Mouse (Mus musculus) adrenal gland (tissue): ENCODE results near the gene Hoxb5.

Source experiments
- intact Hi-C: fragments of 180-260 bp; cut with DNase I; formaldehyde crosslinking; loops from one replicate; pipeline ENCODE4 v1.15.1; 2025

Hoxb5 gene

DNA sequence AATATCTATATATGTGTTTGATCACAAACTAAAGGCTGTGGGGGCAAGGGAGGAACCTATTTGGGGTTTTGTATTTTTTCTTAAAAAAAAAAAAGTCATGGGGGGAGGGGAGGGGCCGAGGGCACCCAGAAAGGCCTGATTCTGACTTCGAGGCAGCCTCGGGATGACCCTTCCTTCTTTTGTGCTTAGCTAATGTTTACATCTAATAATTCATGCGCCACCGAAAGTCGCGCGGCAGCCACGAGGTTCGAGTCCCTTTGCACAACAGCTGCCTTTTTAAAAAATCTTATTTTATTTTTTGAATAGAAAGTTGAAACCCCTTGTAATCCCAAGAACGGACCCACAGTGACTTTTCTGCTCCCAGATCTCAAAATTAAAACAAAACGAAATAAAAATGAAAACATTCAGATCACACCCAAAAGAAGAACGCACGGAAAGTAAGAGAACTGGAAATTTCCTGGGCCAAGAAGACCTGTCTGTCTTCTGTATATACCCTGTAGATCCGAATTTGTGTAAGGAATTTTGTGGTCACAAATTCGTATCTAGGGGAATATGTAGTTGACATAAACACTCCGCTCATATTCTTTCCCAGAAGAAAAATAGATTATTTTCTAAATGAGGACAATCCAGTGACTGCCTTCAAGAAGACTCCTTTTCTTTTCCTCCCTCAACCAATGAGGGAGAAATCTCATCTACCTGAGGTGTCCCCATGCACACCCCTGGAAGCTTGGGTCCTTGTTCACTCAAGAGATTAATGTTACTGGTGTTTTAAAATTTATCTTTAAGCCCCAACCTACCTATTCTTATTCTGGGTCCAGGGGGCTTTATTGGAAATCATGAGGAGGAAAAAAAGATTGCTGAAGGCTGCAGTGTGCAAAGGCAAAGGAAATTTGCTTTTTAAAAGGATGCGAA, 13.8 kb downstream of the Hoxb5 start:
- intact Hi-C loops, result loop anchor here (5.0 kb wide), 1 partner anchor 35 kb away; the partner anchor contains the start of gene Hoxb2

DNA sequence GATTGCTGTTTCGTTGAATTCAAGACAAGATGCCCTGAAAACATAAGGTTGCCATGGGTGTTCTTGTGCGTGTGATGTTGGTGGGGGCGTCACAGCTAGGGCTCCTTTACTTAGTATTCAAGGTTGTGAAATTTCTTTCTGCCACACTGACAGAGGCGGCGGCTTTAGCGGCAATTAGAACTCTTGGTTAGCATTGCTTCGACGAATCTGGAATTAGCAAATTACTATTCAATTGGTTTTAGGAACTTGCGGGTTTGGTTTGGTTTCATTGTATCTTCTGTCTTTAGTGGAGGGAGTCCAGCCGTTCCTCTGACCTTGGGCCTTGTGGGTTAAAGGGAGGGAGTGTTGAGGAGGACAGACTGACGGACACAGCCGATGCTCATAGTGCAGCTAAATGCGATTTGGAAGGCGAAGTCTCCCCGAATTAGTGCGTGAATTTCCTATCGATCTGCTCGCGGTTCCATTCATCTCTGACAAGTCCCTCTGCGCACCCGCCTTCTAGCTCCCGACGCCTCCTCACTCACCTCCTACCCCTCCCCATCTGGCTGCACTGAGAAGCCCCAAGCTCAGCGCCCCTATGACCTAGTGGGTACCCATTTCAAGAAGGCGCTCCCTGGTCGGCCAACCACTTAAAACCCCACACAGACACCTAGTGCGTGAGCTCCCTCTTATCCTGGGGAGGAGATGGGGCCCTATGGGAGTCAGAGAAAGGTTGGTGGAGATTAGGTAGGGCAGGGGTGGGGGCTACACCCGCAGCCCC, 14.7 kb downstream of the Hoxb5 start, which contains the start of gene Hoxb4:
TSS of gene Hoxb4 (plus strand) at position 660 of the 760 bp plus-strand sequence.
- intact Hi-C loops, result loop anchor here (5.0 kb wide), 1 partner anchor 35 kb away; the partner anchor contains the start of gene Hoxb2

DNA sequence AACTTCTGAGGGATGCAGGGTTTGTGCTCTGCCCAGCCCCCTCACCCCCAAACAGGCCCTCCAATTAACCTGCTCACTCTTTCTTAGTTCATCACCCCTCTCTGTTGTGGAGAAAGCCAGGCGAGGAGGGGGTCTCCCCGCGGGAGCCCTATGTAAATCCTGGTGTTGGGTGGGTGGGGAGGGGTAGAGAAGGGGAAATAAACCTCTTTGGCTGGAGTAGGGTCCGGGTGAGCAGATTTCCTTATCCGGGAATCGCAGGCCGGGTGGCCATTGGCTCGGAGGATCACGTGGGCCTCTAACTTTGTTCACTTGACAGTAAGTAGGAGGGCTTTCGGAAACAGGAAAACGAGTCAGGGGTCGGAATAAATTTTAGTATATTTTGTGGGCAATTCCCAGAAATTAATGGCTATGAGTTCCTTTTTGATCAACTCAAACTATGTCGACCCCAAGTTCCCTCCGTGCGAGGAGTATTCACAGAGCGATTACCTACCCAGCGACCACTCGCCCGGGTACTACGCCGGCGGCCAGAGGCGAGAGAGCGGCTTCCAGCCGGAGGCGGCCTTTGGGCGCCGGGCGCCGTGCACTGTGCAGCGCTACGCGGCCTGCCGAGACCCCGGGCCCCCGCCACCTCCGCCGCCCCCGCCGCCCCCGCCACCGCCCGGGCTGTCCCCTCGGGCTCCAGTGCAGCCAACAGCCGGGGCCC, 15.4 kb downstream of the Hoxb5 start:
- intact Hi-C loops, result loop anchor here (5.0 kb wide), 1 partner anchor 34 kb away; the partner anchor contains the start of gene Hoxb2

DNA sequence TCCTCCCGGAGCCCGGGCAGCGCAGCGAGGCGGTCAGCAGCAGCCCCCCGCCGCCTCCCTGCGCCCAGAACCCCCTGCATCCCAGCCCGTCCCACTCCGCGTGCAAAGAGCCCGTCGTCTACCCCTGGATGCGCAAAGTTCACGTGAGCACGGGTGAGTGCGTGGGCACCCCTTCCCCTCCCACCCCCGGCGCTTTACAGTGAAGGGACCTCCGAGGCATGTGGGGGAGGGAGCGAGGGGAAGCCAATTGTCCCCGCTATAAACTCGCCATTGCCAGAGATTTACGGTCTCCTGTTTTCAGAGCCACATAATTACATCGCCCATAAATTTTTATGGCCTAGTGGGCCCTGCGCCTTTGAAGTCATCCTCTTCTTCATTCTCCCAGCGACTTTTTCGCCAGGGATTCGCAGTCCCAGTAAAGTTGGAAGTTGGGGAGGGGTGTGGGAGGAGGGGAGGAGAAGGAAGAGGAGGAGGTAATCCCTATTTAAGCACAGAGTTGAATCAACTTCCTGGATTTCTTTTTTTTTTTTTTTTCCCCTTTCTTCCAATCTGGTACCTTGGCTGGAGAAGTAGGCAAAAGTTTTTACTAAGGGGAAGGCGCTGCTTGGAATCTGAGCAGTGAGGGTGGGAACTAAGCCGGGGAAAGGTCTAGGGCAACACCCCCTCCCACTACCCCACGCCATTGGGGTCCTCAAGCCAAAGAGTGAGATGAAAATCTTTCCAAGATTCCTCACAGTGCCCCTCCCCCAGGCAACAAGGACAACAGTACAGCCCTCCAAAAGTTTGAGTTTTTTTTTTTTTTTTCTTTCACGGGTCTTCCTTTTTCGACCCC, 16.2 kb downstream of the Hoxb5 start:
- intact Hi-C loops, result loop anchor here (5.0 kb wide), 1 partner anchor 33 kb away; the partner anchor contains the start of gene Hoxb2

DNA sequence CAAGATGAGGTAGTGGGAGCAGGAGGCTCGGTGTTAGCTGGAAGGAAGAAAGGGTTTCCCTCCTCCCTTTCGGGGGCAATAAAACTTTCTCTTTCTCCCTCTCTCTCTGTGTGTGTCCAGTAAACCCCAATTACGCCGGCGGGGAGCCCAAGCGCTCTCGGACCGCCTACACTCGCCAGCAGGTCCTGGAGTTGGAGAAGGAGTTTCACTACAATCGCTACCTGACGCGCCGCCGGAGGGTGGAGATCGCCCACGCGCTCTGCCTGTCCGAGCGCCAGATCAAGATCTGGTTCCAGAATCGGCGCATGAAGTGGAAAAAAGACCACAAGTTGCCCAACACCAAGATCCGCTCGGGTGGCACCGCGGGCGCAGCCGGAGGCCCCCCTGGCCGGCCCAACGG, 16.8 kb downstream of the Hoxb5 start:
- intact Hi-C loops, result loop anchor here (5.0 kb wide), 1 partner anchor 32 kb away; the partner anchor contains the start of gene Hoxb2

DNA sequence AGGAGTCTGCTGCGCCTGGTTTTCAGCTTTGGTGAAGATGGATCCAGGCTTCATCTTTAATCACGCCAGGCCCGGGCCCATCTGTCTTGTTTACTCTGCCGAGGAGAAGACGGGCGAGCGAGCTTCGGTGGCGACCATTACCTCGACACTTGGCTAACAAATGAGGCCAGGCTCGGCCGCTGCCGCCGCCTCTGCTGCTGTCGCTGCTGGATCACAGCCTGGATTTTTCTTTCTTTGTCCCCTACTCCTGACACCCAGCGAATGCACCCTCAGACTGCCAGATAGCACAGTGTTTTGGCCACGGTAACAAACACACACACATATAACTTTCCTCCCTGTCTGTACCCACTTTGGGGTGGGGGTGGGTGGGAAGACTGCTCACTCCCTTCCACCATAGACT, 17.6 kb downstream of the Hoxb5 start:
- intact Hi-C loops, result no loop called here

DNA sequence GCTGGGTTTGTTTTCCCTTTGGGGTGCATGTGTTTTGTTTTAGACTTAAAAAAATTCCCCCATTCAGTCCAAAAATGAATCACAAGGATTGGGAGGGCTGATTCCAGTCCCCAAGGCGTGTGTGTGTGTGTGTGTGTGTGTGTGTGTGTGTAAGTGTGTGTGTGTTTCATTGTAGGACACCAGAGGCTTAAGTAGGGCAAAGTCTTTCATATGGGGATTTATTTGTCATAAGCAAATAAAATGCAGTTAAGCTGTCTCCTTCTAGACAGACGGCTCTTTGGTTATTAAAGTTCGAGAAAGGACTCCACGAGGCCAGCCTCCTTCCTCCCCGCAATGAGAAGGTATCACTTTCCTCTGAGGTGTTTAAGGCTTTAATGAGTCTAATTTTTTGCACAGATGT, 18.7 kb downstream of the Hoxb5 start:
- intact Hi-C loops, result no loop called here

DNA sequence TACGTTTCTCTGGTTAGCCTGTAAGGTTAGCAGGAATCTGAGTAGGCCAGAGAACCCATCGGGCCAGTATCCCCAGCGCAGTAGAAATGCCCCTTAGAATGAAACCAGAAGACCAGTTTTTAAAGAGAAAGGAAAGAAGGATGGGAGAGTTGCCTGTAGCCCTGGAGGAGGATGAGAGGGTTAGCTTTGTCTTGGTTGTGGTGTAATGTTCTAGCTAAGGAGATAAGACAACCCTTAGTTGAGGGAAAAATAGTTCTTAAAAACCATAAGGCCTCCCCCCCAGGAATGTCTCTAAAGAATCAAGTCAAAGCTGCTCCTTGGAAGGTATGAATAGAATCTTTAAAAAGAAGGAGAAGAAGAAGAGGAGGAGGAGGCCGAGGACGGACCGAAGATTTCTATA, 19.6 kb downstream of the Hoxb5 start:
- intact Hi-C loops, result no loop called here

DNA sequence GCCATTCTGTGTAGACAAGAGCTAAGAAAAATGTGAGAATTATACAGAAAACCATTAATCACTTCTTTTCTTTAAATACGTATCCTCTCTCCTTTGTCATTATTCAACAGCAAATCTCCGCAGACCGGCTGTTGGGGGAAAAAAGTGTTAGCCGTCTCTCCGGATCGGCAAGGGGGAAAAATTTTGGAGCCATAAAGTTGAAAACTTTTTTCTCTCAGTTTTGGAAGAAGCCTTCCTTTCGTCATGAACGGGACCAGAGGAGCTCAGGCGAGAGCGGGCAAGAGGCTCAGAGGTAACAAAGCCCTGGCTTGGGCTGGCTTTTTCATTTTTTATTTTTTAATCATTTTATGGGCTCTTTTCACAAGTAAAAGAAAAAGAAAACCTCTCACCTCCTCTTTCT, 20.0 kb downstream of the Hoxb5 start, which contains the start of gene Hoxb3:
TSS of gene Hoxb3 (plus strand) at position 173 of the 400 bp plus-strand sequence.
- intact Hi-C loops, result no loop called here

DNA sequence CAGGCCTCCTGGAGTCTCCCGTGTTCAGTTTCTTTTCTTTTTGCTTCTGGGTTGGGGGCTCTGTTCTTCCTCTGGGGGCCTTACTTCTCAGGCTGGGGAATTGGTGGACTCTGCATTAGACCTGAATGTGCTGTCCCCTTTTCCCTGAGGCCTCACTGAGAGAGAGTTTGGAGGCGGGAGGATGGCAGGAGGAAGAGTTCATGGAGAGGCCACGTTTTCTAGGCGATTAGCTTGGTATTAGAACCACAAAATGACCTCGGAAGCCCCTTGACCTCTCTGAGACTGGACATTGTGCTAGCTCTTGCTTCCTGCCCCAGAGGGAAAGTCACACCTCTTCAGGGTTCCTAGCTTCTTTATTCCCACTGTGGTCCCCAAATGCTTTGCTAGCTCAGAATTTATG, 21.0 kb downstream of the Hoxb5 start:
- intact Hi-C loops, result loop anchor here (2.0 kb wide), 1 partner anchor 19 kb away; no protein-coding TSS in a partner anchor

DNA sequence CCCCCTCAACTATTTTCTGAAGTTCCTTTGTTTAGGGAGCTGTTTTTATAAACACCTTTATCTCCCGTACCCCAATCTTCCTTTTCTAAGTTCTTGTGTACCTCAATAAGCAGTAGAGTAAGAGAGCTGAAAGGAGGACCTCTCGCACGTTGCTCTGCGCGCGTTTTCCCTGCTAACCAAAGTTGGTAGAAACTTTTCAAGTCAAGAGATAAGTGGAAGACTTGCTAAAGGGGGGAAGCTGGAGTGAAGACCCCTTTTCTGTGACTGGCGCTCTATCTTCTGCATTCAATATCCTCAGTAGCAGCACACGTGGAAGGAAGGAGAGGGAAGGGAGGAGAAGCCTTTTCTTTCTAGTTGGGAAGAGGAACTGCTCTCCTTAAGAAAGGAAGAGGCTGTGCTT, 21.8 kb downstream of the Hoxb5 start:
- intact Hi-C loops, result loop anchor here (2.0 kb wide), 1 partner anchor 18 kb away; no protein-coding TSS in a partner anchor

DNA sequence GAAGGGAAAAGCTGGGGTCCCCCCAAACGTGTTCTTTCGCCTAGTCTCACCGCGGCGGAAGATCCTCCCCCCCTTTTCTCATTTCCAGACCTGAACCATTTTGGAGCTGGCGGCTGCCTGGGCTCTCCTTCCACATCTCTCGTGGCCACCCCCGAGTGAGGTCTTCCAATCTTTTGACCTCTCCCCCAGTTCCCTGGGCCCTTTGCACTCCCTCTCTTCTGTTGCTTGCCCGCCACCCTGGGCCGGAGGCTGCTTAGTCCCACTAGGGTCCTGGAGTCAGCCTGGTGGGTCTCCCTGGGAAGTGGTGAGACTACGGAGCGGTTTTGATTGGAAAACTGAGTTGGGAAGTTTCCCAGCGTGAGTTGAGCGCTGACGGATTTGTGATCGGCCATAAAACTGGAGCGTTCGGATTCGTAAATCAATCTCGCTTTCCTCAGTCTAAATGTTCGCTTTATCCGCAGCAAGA, 22.6 kb downstream of the Hoxb5 start:
- intact Hi-C loops, result loop anchor here (2.0 kb wide), 1 partner anchor 17 kb away; no protein-coding TSS in a partner anchor

DNA sequence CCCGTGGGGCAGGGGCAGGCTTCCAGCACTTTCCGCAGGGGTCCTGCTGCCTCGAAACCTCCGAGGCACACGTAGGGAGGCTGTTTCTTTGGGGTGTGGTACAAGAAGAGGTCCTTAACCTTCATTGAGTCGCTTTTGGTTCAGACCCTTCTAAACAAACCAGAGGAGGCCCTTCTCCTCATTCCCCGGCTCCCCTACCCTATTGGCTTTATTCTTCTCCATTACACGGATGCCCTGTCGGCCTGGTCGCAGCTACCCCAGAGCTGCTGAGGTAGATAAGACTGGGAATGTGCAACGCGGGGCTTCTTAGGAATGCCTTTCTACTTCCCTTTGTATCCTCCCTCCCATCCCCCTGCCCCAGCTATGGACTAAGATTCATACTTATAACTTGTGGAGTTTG, 23.6 kb downstream of the Hoxb5 start:
- intact Hi-C loops, result no loop called here

DNA sequence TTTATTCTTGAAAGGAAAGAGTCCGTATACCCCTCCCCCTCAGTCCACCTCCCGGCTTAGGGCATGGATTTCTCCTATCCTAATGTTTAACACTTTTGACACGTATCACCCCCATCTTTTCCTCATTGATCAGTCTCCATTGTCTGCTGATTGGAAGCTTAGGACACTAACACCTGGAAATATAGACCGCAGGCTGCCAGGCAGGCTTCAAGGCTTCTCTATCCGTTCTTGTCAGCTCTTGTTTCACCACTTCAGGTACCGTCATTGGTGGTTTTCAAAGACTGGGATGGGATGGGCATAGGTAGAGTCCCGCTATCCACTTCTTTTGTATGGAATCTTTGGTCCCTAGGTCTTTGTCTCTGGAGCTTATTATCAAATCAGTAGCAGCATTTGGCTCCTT, 24.0 kb downstream of the Hoxb5 start:
- intact Hi-C loops, result no loop called here

DNA sequence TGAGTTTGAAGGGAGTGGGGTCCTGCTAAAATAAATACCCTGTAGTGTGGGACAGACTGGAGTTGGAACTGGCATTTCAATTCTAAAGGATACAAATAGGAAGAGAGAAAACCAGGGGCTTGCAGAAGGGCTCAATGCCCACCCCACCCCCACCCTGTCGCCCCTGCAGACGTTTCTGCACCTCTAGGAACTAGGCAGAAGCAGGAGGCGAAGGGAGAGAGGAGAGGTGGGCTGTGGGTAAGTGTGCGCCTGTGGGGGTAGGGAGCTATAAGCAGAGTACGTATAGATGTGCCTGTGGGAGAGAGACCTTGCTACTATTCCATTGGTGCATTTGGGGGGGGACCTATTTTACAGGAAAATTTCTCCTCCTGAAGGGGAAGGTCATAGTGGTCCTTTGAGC, 24.6 kb downstream of the Hoxb5 start:
- intact Hi-C loops, result no loop called here

DNA sequence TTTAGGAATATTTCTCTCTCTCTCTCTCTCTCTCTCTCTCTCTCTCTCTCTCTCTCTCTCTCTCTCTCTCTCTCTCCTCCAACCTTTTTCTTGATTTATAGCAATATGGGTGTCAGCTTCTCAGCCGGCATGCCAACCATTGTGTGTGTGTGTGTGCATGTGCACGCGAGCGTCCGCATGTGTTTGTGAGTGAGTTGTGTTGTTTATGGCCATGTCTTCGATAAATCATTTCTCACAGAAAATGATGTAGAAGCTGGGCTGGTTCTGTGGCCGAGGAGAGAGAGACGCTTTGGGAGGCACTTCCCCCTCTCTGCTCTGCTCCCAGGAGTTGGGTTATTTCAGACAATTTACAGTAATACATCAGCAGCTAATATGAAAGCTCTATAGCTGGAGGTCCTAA, 25.5 kb downstream of the Hoxb5 start:
- intact Hi-C loops, result no loop called here

DNA sequence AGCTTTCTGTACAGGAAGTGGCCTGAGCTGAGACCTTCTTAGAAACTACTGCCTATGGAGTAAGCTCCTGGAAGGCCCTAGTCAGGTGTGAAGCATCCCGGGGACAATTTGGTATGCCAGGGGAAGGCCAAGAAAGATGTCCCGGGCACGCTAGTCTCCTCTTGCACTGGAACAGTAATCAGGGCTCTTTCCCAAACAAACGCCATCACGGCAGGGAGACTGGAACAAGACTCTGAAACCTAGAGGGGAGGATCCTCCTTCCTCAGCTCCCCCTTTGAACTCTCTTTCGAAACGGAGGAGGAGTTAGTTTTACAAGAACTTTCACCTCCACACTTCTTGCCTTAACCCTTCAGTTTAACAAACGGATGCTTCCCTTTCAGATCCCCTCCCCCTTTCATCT, 29.0 kb downstream of the Hoxb5 start:
- intact Hi-C loops, result no loop called here

DNA sequence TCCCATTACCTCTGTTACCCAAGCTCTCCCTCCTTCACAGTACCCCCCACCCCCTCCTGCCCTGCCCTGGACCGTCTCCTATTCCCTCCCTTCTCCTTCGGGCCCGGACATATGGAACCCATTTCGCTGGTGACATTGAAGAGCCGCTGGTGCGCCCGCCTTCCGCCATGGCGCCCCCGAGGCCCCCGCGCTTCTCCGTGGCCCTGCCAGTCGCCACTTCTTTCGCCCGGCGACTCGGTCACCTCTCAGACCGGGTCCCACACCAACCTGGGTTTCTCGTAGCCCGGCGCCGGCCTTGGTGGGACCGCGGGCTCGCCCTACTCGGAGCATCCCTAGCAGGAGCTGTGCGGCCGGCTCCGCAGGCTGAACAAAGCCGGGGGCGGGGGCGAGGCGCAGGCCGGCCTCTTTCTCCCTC, 29.5 kb downstream of the Hoxb5 start:
- intact Hi-C loops, result no loop called here

DNA sequence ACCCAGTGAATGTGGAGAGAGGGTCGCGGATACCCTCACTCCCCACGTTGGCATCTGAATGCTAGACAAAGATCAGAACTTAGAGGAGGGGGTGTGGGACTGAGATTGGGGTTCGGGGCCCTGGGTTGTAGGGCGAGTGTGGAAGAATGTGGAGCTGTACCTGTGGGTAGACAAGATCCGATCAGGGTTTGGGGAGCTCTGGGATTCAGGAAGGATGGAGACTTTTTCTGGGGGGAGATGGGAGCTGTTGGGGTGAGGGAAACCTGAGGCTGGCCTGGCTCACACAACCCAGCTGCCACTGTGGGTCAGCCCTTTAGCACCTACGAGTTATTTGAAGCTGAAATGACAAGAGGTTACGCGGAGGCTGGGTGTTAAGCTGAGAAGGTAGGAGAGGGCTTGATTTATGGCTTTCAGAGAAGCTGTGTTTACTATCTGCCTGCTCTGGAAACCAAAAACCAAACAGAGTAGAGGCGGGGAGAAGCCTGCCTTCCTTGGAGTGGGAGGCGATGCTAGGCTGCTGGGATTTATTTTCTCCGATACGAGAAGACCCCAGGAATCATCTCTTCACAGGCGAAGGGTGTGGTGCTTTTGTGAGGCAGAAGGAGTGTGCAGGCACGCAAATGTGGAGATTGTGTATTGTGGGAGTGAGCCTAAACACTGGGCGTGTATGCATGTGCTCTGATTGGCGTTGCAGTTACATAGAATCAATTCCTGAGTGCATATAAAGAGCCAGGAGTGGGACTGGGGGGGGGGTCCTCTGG, 30.3 kb downstream of the Hoxb5 start:
- intact Hi-C loops, result no loop called here
